Mouse (Mus musculus): ENCODE measurements at regions not wholly inside any gene's neighbourhood (a gene's known extent, or its start where the extent isn't known, plus 50 kb on each side); places are given as distances from the start of the nearest gene placed in this dataset.
"Not testable (repeated sequence)": the region's sequence is repeated elsewhere in the genome, so short reads cannot be mapped to it uniquely, and the experiment has no call there.

DNA sequence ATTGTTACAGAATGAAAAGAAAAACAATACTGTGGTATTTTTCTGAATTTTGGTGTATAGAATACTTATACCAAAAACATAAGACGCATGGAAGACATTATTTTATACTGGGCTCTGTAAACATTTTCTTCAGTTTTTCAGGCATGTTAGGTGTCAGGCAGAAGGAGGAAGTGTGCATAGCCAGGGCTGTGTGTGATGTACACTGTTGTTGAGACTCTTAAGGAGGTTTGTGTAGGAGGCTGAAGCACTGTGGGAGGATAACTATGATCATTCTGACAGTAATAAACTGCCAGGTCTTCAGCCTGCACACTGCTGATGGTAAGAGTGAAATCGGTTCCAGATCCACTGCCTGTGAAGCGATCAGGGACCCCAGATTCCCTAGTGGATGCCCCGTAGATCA is 648.7 kb downstream of the Rpia start:
- not testable (repeated sequence) for TF ChIP-seq CTCF (IDR thresholded peaks at IDR 0.05; ENCODE audit: extremely low read depth, insufficient read length, insufficient replicate concordance, low read depth, low read length); POLR2A (IDR thresholded peaks at IDR 0.05; ENCODE audit: low read depth, low read length)

All from small intestine, adult 2 months (tissue).